Comparison of ENCODE assay signal across 27 mouse cellular contexts in genomic region chr13:48973231-48973630, GRCm38 (mm10). TPM values are rescaled to one million over a fixed set of nuclear protein-coding genes. Genes with fewer than 3 reads are reported as not detected.
DNase-seq lines count a peak whose midpoint lies in the region; ATAC-seq and TF ChIP-seq lines count a peak whose summit lies in the region.
"Had no signal": no experiment of that assay in that cellular context is flagged by ENCODE, and none has a peak within 500 bp of the region (broad histone marks: within the 10 kb centered on the region; RNA-seq: fewer than 3 reads in every experiment).

No protein-coding gene starts in this region.

- H3K4me2 ChIP-seq in hindbrain, embryonic 12.5 days (replicated peaks), result no peak overlapping the region
- H3K4me2 ChIP-seq in kidney, postnatal 0 days (ENCODE audit: low read length), result no peak overlapping the region
- H3K4me2 ChIP-seq in stomach, postnatal 0 days (replicated peaks; ENCODE audit: low read depth), result no peak overlapping the region
- H3K4me2 ChIP-seq: limb, embryonic 13.5 days; liver, embryonic 12.5 days; midbrain, embryonic 15.5 days; neural tube, embryonic 13.5 days had no signal

- H3K27me3 ChIP-seq in hindbrain, embryonic 12.5 days, result no peaks in the 10 kb centered on the region
- H3K27me3 ChIP-seq in hindbrain, embryonic 10.5 days (ENCODE audit: insufficient read depth, poor library complexity, severe bottlenecking), result no peaks in the 10 kb centered on the region
- H3K27me3 ChIP-seq in kidney, adult 2 months (replicated peaks; ENCODE audit: control insufficient read depth, insufficient read depth, low read length), result no peaks in the 10 kb centered on the region
- no peaks in the 10 kb centered on the region for H3K27me3 ChIP-seq in kidney, postnatal 0 days (ENCODE audit: insufficient read depth, low read length)
- no peaks in the 10 kb centered on the region for H3K27me3 ChIP-seq in stomach, postnatal 0 days (ENCODE audit: control insufficient read depth, insufficient read depth, low read length)
- H3K27me3 ChIP-seq: limb, embryonic 13.5 days; liver, embryonic 12.5 days; midbrain, embryonic 15.5 days; neural tube, embryonic 13.5 days had no signal

- H3K4me3 ChIP-seq in hindbrain, embryonic 12.5 days, result no peak overlapping the region
- H3K4me3 ChIP-seq in hindbrain, embryonic 10.5 days, result no peak overlapping the region
- no peak overlapping the region for H3K4me3 ChIP-seq in kidney, adult 2 months (ENCODE audit: insufficient read depth, low read depth, low read length)
- H3K4me3 ChIP-seq in kidney, postnatal 0 days (replicated peaks; ENCODE audit: low read depth, low read length), result no peak overlapping the region
- no peak overlapping the region for H3K4me3 ChIP-seq in stomach, postnatal 0 days (ENCODE audit: low read depth, low read length)
- H3K4me3 ChIP-seq: forebrain, embryonic 10.5 days; heart, embryonic 10.5 days; layer of hippocampus, adult 2 months; limb, embryonic 13.5 days; liver, embryonic 12.5 days; midbrain, embryonic 15.5 days; neural tube, embryonic 13.5 days had no signal

- no peak for TF ChIP-seq POLR2A in kidney, adult 2 months (IDR thresholded peaks at IDR 0.05; ENCODE audit: low read depth, low read length)

- no peak for TF ChIP-seq CTCF in kidney, adult 2 months (conservative IDR thresholded peaks at IDR 0.05; ENCODE audit: insufficient read depth, insufficient read length, low read depth, low read length)
- TF ChIP-seq CTCF in kidney, postnatal 0 days (IDR thresholded peaks at IDR 0.05; ENCODE audit: low read depth), result no peak
- TF ChIP-seq CTCF in stomach, postnatal 0 days (IDR thresholded peaks at IDR 0.05; ENCODE audit: low read depth), result no peak

- no peaks in the 10 kb centered on the region for H3K9me3 ChIP-seq in hindbrain, embryonic 12.5 days (replicated peaks)
- no peaks in the 10 kb centered on the region for H3K9me3 ChIP-seq in hindbrain, embryonic 10.5 days
- H3K9me3 ChIP-seq in kidney, postnatal 0 days (replicated peaks; ENCODE audit: low read length), result no peaks in the 10 kb centered on the region
- no peaks in the 10 kb centered on the region for H3K9me3 ChIP-seq in stomach, postnatal 0 days (ENCODE audit: control insufficient read depth, low read length)
- H3K9me3 ChIP-seq: forebrain, embryonic 10.5 days; G1E; heart, embryonic 10.5 days; limb, embryonic 13.5 days; liver, embryonic 12.5 days; midbrain, embryonic 15.5 days; neural tube, embryonic 13.5 days had no signal

- 70% methylated on average over 5 of the region's 5 CpGs for WGBS in hindbrain, embryonic 12.5 days
- 73% methylated on average over 5 of the region's 5 CpGs for WGBS in hindbrain, embryonic 10.5 days
- WGBS in kidney, adult 2 months, result 35% methylated on average over 5 of the region's 5 CpGs
- 13% methylated on average over 5 of the region's 5 CpGs for WGBS in kidney, postnatal 0 days
- WGBS in stomach, postnatal 0 days, result 66% methylated on average over 5 of the region's 5 CpGs

- no peaks in the 10 kb centered on the region for H3K36me3 ChIP-seq in hindbrain, embryonic 12.5 days
- peaks cover 4% of the 10 kb centered on the region for H3K36me3 ChIP-seq in hindbrain, embryonic 10.5 days
- H3K36me3 ChIP-seq in kidney, adult 2 months (ENCODE audit: control insufficient read depth, insufficient read depth, low read length), result no peaks in the 10 kb centered on the region
- 0 out of 2 replicates have a peak, but pooled peaks cover 3% of the 10 kb centered on the region for H3K36me3 ChIP-seq in kidney, postnatal 0 days (ENCODE audit: insufficient read depth, low read length)
- H3K36me3 ChIP-seq in stomach, postnatal 0 days (ENCODE audit: control insufficient read depth, insufficient read depth, low read length), result no peaks in the 10 kb centered on the region; the same call in 1 of the 2 replicates
- H3K36me3 ChIP-seq: midbrain, embryonic 15.5 days had no signal

- no peak for DNase-seq in hindbrain, embryonic 10.5 days (ENCODE audit: low spot score)
- DNase-seq in kidney, adult 2 months, result peak; percentile 60
- DNase-seq in kidney, postnatal 0 days (ENCODE audit: low spot score), result peak; percentile 76
- DNase-seq in stomach, postnatal 0 days (ENCODE audit: low spot score), result peak; percentile 7
- no peak for DNase-seq in adrenal gland, adult (ENCODE audit: inconsistent age in 2 of 2, low spot score in 1 of 2)
- DNase-seq in frontal cortex, adult 2 months (ENCODE audit: extremely low spot score in 1 of 2, low spot score in 1 of 2), result no peak
- DNase-seq: adrenal gland, postnatal 10 days; cerebellum, adult 18-20 months; cerebellum, postnatal 14 days; forebrain, postnatal 0 days; layer of hippocampus, postnatal 36 days; lung, adult 18-20 months; lung, postnatal 10 days; retina, postnatal 1 day; right cerebral cortex, postnatal 25 days; thymus, postnatal 36 days had no signal

- peak overlapping the region; percentile 30; the same call in 1 of the 2 replicates for H3K27ac ChIP-seq in hindbrain, embryonic 12.5 days
- H3K27ac ChIP-seq in hindbrain, embryonic 10.5 days, result no peak overlapping the region
- H3K27ac ChIP-seq in kidney, adult 2 months (ENCODE audit: insufficient read depth, low read depth, low read length), result peak overlapping the region; percentile 29; the same call in 1 of the 2 replicates
- peak overlapping the region; percentile 77 for H3K27ac ChIP-seq in kidney, postnatal 0 days
- no peak overlapping the region for H3K27ac ChIP-seq in stomach, postnatal 0 days (replicated peaks)
- H3K27ac ChIP-seq: forebrain, embryonic 10.5 days; heart, embryonic 10.5 days; hindbrain, postnatal 0 days; layer of hippocampus, adult 2 months; limb, embryonic 13.5 days; liver, embryonic 12.5 days; midbrain, embryonic 15.5 days; neural tube, embryonic 13.5 days had no signal

- no peak overlapping the region for H3K9ac ChIP-seq in hindbrain, embryonic 12.5 days
- H3K9ac ChIP-seq in kidney, postnatal 0 days (ENCODE audit: low read depth, low read length), result no peak overlapping the region
- no peak overlapping the region for H3K9ac ChIP-seq in stomach, postnatal 0 days (ENCODE audit: low read length)
- H3K9ac ChIP-seq: forebrain, postnatal 0 days; limb, embryonic 13.5 days; liver, embryonic 12.5 days; midbrain, embryonic 15.5 days; neural tube, embryonic 13.5 days had no signal

- no peak for ATAC-seq in hindbrain, embryonic 12.5 days (ENCODE audit: low FRiP score)
- ATAC-seq in kidney, postnatal 0 days (replicated peaks; ENCODE audit: low FRiP score, low read depth), result peak; percentile 69
- no peak for ATAC-seq in stomach, postnatal 0 days (ENCODE audit: low FRiP score, low TSS enrichment)
- ATAC-seq: forebrain, postnatal 0 days; hindbrain, postnatal 0 days; intestine, embryonic 16.5 days; liver, embryonic 12.5 days; midbrain, embryonic 15.5 days had no signal

- no peak for TF ChIP-seq EP300 in stomach, postnatal 0 days (optimal IDR thresholded peaks at IDR 0.05)

- H3K4me1 ChIP-seq in hindbrain, embryonic 12.5 days, result 0 out of 2 replicates have a peak, but pooled peaks cover 7% of the 10 kb centered on the region
- H3K4me1 ChIP-seq in hindbrain, embryonic 10.5 days (replicated peaks), result peaks cover 18% of the 10 kb centered on the region
- peaks cover 23% of the 10 kb centered on the region; the same call in 1 of the 2 replicates for H3K4me1 ChIP-seq in kidney, adult 2 months (ENCODE audit: control insufficient read depth, insufficient read depth, low read length)
- peaks cover 12% of the 10 kb centered on the region for H3K4me1 ChIP-seq in kidney, postnatal 0 days (replicated peaks; ENCODE audit: insufficient read depth, low read length)
- H3K4me1 ChIP-seq in stomach, postnatal 0 days (replicated peaks; ENCODE audit: control insufficient read depth, insufficient read depth), result peaks cover under 1% of the 10 kb centered on the region; the same call in 1 of the 2 replicates

RNA-seq across cellular contexts. Expression of gene Fam120a, which starts 5.4 kb away (rescaled TPM):
- polyA plus RNA-seq in hindbrain, embryonic 12.5 days (2016; fragmentation: Nextera tagmentation; extraction: Ambion mirVana), result 15.6 and 17.0 TPM in 2 replicates
- polyA plus RNA-seq in hindbrain, embryonic 10.5 days (2016; fragmentation: Nextera tagmentation; extraction: Ambion mirVana), result 11.9 and 13.7 TPM in 2 replicates
- 67.8 and 70.6 TPM in 2 replicates for polyA plus RNA-seq in kidney, adult 2 months (2012; rRNA removed)
- 26.6 and 28.6 TPM in 2 replicates for polyA plus RNA-seq in kidney, postnatal 0 days (2015; fragmentation: Nextera tagmentation; extraction: Ambion mirVana)
- polyA plus RNA-seq in stomach, postnatal 0 days (2015; fragmentation: Nextera tagmentation; extraction: Ambion mirVana), result 18.1 and 18.7 TPM in 2 replicates
- polyA plus RNA-seq in frontal cortex, adult 2 months (2012; rRNA removed), result 92.2 and 92.6 TPM in 2 replicates

Comparison
In these comparisons a context has a peak if more than half of its experiments do, and no peak if none do; other contexts are left out.
1. H3K27ac ChIP-seq: peak in hindbrain, embryonic 12.5 days (single experiment), kidney, adult 2 months (single experiment) and kidney, postnatal 0 days (single experiment); none in hindbrain, embryonic 10.5 days (single experiment) and stomach, postnatal 0 days (single experiment).
2. DNase-seq: peak in kidney, adult 2 months (single experiment), kidney, postnatal 0 days (single experiment) and stomach, postnatal 0 days (single experiment); none in hindbrain, embryonic 10.5 days (single experiment), adrenal gland, adult (0 of 2) and frontal cortex, adult 2 months (0 of 2).